Mouse (Mus musculus): Measurements from ENCODE around the gene Prkra.
"Not testable (repeated sequence)": the region's sequence is repeated elsewhere in the genome, so short reads cannot be mapped to it uniquely, and the experiment has no call there.

The Prkra gene

DNA sequence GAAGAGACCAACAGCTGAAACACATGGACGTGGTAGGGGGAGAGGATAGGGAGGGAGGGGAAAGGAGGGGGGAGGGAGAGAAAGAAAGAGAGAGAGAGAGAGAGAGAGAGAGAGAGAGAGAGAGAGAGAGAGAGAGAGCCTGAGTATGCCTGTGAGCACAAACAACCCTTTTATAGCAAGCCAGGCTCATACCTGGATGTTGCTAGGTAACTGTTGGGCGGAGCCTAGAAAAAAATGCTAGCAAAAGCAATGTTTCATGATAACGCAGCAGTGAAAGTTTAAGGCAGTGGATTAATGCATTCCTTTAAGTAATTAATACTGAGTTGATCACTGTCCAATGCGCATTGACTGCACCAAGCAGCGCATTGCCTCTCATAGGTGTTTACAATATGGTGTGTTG lies 6.8 kb upstream of the Prkra start:
- no peak for DNase-seq

DNA sequence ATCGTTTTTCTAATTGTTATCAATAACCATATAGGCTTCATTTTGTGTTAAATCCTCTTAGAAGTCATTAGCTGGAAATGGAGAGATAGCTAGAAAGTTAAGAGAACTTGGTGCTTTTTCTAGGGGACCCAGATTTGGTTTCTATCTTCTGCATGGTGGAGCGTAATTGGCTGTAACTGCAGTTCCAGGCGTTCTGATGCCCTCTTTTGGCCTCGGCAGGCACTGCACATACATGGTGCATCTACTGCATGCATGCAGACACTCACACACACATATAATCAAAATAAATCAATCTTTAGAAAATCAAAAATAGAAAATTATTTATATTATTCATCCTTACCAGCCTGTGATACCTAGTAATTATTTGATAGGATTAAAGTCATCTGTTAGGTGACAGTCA lies 5.3 kb upstream of the Prkra start:
- no peak for DNase-seq

DNA sequence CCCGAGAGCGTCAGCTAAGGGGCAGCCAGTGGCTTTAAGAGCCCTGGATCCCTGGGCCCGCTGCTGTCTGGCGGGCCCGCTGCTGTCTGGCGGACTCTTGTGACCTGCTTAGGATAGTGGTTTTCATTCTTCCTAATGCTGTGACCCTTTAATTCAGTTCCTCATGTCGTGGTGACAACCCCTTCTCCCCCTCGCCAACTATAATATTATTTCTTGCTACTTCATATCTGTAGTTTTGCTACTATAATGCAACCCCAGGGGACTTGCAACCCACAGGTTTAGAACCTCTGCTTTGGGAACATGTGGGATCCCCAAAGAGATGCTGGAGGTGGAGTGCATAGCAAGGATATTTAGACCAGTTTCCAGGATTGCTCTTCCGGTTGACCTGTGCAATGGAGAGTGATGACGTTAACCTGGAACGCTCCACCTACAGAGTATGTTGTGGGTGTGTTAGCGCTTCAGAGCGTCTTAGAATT lies 889 bp upstream of the Prkra start:
- peak; percentile 36 for DNase-seq

DNA sequence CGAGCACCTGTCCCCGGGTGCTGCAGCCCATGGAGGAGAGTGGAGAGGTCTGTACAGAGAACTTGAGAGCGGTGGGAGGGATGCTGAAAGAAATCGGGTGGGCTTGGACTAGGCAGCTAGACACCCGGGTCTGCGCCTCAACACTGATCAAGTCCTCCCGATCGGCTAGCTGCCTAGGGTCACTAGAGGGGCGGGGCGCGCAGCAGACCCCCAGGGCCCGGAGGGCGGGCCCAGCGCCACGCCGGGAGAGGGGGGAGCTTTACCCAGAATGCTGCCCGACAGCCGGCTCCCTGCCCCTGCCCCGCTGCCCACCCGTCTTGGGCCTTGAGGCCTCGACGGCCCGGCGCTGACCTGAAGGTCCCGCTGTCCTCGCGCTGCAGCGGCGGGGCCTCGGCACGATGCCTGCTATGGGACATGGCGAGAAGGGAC lies 360 bp downstream of the Prkra start:
- peak; percentile 34 for DNase-seq

DNA sequence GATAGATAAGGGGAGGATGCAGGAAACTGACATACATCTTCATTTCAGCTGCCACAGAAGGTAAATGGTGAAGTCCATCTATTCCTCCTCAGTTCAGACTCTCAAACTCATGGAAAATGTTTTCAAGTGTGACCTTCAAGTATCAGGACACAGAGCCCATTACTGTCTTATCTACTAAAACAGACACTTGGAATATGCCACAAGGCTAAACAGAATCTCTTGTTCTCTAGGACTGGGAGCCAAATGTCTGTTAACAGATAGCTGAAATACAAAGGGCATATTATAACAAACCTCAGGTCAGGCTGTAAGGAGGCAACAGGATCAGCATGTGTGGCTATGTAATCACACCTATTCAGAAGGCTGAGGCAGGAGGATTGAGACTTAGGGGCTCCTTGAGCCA lies 4.0 kb downstream of the Prkra start:
- DNase-seq: no peak

DNA sequence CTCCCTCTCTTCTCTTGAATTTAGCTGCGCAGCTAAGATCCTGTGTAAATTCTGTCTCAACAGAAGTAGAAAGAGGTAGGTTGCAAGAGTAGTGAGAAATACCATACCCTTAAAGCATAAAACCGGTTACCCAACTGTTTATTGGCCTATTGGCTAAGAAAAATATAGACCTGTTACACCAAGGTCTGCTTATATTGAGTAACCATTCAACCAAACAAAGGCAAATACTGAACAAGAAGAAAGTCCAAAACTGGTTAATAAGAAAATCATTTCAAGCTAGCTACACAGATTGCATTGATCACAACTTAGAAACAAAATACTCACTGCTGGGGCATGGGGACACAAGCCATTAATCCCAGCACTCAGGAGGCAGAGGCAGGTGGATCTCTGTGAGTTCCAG lies 8.2 kb downstream of the Prkra start:
- no peak for DNase-seq

DNA sequence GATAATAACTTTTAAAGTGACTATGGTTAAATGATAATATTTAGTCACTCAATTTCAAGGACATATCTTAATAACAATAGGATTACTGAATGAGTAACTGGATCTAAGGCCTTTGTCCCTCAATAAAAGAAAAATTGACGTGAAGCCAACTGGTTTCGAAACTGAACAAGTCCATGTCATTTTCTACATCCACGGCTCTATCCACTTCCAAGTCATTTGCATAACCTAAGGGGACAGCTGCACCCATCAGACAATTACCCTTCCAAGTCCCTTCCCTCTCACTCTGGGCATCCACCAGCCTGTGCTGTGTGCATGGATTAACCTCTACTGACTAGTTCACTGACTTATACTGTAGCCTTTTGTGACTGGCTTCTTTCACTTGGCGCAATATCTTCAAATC lies 16.2 kb downstream of the Prkra start:
- DNase-seq: no peak

DNA sequence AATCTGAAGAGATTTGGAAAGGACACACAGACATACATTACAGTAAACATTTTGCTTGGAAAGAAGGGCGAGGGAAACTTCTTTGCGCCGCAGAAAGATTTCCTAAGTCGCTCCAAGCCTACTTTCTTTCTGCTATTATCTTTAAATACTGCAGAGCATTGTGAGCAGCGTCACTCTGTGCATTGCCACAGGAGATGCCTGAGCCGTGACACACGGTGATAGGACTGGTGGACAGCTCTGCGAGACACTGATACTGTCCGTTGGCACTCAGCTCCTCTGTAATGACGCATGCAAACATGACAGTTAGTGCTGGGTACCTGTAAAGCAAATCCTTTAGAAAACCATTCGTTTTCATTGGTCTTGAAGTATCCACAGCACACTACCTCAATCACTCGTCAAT lies 17.5 kb downstream of the Prkra start:
- no peak for DNase-seq

DNA sequence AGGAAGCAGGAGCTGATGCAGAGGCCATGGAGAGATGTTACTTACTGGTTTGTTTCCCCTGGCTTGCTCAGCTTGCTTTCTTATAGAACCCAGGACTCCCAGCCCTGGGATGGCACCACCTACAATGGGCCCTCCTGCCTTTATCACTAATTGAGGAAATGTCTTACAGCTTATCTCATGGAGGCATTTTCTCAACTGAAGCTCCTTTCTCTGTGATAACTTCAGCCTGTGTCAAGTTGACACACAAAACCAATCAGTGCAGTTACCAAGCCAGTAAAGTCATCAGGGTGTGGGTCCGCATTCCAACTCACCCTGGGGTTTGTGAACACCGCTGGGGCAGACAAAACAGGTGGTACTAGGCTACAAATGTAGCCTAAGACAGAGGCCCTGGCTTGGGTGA lies 25.5 kb downstream of the Prkra start:
- DNase-seq: not testable (repeated sequence)

DNA sequence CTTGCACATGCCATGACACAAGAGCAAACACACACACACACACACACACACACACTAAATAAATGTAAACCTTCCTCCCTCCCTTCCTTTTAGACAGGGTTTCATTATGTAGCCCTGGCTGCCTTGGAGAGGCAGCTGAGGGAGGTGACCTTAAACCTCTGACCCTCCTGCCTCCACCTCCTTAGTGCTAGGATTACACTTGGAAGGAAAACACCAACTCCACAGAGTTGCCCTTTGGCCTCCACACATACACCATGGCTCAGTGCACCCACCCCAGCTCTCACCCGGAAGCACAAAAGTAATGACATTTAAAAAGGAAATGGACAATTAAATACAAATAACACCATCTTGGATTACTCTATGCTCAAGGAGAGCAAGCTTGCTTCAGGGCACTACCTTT lies 26.1 kb downstream of the Prkra start:
- no peak for DNase-seq

DNA sequence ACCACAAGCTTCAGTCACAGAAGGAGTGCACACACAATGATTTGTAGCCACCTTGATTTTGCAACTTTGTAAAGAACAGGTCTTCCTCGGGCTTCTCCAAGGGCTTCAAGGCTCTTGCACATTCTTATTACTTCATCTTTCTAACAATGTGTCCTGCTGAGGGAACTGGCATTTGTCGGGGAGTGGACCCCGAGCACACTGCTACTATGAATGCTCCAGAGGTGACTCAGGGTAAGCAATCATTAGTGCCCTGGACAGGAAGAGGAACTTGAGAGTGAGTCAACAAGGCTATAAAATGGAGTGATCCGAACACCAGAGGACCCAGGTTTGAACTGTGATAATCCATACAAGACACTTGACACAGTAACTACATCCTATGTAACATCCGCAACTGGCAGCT lies 27.6 kb downstream of the Prkra start:
- DNase-seq: no peak

DNA sequence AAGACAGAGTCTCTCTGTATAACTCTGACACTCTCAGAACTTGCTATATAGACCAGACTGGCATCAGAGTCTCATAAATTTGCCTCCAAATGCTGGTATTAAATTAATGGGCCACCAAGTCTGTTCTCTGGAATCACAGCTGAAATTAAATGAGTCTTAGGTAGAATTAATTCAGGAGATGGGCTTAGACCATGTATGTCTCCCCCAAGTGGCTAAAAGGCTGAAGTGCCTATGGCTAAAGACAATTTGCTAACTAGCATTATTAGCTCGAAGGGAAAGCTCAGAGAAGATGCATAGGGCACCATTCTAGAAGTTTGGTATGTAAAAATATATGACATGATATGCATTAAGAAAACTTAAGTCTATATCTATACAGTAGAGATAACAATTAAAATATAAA lies 29.7 kb downstream of the Prkra start:
- DNase-seq: peak; percentile 36

DNA sequence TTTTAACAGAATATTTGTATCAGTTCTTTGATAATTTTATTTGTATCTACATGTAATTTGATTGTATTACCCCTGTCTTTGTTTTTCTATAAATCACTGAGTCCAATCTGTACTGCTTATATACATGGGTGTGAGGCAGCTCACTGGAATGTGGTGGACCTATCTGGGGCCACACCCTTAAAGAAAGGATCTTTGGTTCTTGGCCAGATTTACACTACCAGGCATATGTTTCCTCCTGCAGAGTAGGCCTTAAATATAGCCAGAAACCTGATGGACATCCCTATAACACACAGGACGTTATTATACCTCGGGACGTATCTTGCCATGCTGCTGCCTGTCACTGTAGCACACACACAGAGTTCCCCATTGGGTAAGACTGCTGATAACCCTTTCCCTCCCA lies 35.8 kb downstream of the Prkra start:
- DNase-seq: no peak

DNA sequence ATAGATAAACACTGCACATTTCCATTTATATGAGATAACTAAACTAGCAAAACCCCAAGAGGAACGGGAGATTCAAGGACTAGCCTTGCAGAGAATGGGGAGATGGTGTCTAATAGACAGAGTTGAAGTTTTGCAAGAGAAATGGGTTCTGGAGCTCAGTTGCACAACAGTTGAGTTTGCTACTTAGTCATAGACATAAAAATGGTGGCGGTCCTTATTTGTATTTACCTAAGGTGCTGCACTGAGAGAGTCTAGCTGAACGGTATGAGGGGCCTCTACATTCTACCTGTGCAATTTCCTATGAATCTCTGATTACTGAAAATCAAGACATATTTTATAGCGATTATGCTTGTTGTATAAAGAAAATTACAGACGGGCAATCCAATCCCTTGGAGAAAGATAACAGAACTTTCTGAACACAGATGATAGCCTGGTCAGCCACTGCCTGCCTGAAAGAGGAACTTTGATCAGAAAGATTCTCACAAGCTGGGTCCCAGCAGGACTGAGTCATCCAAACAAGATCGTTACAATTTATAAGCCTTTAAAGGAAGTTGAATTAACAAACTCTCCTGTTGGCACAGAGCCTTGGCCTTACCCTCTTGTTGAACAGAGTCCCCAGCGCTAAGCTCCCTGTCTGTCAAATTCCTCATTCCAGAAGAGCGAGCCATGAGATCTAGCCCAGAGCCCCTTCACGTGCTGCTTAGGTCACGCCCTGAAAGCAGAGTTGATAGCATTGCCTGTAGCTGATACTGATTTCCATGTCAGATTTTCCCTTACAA lies 37.3 kb downstream of the Prkra start:
- DNase-seq: no peak

DNA sequence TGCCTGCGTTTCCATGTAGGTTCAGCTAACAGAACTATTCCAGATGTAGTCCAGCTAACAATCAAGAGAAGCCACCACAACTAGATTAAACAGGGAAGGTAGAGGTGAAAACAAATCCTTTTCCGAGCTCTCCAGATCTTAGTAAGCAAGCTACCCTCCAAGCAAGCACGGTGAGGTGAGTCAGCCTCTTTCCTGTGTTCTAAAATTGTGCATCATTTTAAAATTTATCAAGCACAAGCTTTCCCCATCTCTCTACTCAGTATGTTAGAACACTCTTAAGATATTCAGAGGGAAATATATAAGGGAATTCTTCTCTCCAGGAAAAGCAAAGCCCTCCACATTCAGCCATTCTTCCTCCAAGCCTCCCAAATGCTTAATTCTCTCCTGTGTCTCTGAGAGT lies 41.1 kb downstream of the Prkra start:
- no peak for DNase-seq

DNA sequence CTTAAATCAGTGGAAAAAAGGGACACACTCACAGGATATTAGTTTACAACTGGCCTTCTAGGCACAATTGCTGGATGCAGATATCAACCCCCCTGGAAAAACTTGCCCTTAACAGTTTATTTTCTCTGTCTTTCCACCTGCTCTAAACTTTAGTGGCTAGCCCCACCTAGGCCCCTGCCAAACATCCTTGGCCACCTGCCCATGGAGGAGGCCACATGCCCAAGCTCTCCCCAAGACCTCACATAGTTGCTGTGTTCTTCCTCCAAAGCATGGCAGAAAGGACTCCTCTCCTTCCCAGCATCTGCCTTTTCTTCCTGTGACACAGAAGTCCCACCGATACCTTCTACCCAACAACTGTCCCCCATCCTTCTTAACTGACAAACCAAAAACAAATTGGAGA lies 45.6 kb downstream of the Prkra start:
- no peak for DNase-seq

DNA sequence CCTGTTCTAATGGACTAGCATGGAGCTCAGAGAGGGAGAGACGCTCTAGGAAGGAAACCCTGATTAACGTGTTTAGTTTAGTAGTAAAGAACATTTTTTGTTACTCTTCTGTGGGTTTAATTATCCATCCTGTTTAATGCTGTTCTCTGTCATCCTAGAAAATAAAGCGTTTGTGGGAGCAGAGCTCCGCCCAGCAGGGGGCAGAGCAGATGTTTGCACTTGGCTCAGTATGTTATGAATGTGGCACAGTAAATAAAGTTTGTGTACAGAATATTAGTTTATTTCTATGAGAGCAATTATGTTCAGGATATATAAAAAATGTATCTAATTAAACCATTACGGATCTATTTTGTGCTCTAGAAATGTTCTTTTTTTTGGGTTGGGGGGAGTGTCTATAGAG lies 48.6 kb downstream of the Prkra start:
- DNase-seq: no peak

DNA sequence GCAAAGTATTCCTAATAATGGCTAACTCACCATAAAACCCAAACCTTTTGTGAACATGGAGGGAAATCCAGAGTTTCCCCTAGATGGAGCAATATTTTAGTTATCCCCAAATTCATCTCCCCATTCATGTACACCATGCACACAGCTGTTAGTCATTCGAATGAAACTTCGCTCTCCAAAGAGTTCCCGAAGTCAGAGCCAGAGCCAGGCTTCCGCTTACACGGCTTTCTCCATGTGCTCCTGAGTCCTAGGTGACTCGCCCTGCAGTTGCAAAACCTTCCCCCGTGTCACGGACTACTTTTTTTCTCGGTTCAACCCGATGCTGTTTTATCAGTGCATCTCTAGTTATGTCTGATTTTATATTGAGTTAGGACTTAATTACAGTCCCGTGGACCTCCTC lies 50.3 kb downstream of the Prkra start:
- no peak for DNase-seq

DNA sequence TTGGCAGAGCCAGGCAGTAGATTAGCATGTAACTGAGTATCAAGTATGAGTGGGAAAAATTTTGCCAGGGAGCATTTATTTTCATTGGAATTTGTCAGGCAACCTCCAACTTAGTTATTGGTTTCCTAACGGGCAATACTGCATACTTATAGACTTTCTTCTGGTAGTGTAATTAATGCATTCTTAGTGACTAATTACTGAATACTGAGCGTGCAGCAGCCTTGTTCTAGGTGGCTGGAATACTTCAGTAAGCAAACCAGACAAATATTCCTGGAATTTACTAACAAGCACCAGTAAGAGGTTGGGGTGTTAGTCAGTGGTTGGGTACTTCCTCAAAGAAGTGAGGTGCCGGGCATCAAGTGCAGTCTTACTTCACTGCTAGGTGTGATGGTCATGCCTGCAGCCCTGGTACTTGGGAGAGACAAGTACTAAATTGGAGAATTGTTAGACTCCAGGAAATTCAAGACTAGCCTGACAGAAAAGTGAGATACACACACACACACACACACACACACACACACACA lies 55.4 kb downstream of the Prkra start:
- DNase-seq: no peak

DNA sequence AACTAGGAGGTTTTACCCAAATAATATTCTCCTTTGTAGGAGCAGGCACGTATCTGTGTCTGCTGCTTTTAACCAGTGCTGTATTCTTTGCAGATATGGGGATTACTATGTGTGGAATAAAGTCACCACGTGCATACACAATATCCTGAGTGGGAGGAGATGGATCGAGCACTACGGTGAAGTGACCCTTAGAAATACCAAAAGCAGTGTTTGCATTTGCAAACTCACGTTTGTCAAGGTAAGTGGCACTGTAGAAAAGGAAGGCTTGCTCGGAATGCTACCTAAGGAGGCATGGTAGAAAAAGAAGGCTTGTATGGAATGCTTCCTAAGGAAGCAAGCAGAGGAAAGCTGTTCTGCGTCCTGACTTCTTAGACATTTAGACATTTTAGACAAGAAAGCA lies 57.6 kb downstream of the Prkra start:
- no peak for DNase-seq

DNA sequence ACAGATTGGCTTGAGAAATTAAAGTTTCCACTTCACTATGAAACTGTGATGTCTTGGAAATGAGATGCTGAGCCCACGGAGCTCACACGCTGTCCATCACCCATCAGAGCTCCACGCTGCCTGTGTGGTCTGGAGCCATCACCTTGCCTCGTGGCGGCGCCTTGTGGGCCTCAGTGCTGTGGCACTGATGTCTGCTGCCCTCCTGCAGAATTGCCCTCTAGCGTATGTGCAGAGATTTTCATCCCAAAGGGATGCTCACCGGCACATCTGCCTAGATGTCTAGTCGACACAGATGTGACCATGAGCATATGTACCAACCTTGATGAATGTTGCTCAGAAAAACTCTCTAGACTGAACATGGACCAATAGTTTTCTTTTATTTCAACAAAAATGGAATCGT lies 60.9 kb downstream of the Prkra start:
- no peak for DNase-seq

DNA sequence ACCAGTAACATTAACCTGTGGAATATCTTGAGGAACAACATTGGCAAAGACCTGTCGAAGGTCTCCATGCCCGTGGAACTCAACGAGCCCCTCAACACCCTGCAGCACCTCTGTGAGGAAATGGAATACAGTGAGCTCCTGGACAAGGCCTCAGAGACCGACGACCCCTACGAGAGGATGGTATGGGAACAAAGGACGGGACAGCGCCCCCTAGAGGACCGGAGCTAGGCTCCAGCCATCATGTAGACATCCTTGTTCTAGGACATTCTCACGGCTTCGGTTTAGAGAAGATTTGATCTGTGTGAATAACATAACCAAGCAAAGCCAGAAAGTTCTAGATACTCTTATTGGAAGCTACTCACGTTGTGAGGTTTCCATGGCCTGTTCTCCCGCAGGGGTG lies 62.7 kb downstream of the Prkra start:
- DNase-seq: no peak
